Mouse (Mus musculus) testis, postnatal 14 days (tissue): ENCODE results near the gene 1700067K01Rik.
"Not testable (repeated sequence)": the region's sequence is repeated elsewhere in the genome, so short reads cannot be mapped to it uniquely, and the experiment has no call there.

Experiments
- DNase-seq: peaks from one replicate; pipeline ENCODE4 v3.0.0; 2021; ENCODE audit warnings: low spot score

Gene 1700067K01Rik

DNA sequence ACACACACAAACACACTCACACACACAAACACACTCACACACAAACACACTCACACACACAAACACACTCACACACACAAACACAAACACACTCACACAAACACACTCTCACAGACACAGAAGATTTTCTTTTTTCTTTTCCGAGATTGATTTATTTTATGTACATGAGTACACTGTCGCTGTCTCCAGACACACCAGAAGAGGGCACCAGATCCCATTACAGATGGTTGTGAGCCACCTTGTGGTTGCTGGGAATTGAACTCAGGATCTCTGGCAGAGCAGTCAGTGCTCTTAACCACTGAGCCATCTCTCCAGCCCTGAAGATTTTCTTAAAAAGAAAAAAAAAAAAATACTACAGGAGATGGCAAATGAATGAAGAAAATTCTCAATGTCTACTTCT, 18.1 kb upstream of the 1700067K01Rik start:
- not testable (repeated sequence) for DNase-seq

DNA sequence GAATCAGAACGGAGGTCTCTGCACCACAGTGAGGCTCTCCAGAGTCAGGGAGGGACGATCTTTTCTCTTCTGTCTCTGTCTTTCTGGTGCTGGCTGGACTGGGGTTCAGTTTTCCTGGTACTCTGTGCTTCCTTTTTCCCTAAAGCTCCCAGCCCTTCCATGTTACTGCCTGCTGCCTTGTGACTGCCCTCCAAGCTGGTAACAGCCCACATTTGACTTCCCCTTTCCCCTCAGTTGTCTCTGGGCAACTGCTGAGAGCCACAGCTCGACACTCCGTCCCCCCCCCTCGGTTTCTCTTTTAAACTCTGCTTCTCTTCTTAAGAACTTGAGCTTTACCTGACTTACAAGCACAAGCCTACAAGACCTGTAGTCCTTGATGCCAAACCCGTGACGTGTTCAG, 12.1 kb upstream of the 1700067K01Rik start:
- no peak for DNase-seq

DNA sequence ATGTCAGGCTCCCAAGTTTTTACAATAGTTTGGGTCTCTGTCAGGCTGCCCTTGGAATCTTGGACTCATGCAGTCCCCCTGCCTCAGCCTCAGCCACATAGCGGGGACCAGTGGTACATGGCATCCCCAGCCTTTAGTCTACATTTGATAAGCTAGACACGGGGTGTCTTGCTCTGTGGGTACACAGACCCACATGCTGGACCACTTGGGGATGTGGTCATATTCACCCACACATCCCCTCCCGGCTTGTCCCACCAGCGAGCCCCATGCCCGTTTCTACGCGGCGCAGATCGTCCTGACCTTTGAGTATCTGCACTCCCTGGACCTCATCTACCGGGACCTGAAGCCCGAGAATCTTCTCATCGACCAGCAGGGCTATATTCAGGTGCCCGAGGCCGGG, 11.1 kb upstream of the 1700067K01Rik start:
- DNase-seq = no peak

DNA sequence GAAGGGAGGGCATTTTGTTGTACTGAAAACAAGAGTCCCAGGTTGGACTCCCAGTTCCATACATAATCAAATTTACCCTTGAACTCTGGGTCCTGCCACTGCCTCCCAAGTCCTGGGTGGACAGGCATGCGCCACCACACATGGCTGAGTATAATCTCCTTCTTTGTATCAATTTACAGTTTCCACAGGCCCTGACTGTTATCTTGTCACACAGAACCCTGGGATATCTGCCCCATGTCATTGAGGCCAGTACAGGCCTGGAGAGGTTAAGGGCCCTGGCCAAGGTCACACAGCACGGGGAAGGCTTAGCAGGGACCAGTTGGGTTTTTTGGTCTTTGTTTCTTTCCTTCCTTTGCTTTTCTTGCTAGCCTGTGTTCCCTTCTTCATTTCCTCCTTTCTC, 8.8 kb upstream of the 1700067K01Rik start:
- peak; percentile 63 for DNase-seq

DNA sequence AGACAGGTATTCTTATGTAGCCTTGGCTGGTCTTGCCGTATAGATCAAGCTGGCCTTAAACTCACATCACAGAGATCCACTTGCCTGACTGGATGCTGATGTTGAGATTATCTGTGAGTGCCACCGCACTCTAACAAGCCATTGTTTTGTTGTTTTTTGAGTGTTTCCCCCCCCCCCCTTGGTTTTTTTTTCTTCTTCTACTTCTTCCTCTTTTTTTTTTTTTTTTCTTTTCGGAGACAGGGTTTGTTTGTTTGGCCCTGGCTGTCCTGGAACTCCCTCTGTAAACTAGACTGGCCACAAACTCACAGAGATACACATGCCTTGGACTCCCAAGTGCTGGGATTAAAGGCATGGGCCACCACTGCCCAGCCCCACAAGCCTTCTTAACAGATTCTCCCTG, 7.3 kb upstream of the 1700067K01Rik start:
- DNase-seq = no peak

DNA sequence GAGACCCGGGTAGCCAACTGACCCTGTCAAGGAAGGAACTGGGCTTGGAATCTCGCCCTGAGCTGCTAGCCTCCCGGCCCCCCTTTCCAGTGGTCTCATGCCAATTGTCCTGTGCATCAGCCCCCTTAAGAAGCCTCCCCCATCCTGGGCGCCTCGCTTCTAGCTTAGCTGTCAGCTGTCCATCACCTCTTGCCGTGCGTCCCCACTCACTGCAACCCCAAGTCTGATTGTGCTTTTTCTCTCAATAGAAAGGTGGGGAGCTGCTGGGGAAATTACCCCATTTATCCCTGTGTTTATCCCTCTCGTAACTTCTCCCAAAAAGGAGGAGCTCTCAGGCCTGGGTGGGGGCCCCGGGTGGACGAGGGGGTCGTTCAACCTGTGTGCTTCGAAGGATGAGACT, 5.3 kb upstream of the 1700067K01Rik start:
- DNase-seq = no peak

DNA sequence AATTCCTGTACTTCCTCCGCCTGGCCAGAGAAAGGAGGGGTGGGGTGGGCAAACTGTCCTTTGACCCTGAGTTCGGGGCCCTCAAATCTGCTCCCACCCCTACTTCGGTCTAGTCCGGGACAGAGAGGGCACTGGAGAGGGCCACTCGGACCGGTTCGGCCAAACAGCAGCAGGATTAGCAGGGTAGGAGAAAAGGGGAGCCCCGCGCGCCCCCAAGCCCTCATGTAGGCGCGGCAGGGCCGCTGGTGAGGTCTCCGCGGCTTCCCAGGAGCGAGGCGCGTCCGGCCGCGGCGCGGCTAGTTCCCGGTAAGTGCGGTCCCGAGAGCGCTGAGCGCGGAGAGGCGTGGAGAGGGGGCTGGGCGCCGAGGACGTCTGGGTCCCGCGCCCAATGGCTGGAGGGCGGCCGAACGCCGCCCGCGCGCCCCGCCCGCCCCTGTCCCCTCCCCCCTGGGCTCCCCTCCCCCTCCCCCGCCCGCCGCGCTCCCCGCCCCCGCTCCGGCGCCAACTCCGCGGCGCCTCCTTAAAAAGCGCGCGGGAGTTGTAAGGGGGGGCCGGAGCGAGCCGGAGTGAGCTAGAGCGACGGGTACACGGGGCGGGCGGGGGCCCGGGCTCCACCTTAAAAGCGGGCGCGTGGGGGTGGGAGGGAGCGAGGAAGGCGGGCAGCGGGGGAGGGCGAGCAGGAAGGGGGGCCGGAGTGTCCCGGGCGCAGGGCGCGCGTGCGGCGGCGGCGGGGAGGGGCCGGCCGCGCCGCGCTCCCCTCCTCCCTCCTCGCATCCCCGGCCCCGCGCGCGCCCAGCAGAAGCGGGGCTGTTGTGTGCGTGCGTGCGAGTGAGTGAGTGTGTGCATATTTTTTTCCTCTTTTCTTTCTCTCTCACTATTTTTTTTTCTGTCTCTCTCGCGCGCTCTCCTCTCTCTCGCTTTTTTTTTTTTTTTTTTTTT, 4.5 kb upstream of the 1700067K01Rik start:
- DNase-seq = peak; percentile 88

DNA sequence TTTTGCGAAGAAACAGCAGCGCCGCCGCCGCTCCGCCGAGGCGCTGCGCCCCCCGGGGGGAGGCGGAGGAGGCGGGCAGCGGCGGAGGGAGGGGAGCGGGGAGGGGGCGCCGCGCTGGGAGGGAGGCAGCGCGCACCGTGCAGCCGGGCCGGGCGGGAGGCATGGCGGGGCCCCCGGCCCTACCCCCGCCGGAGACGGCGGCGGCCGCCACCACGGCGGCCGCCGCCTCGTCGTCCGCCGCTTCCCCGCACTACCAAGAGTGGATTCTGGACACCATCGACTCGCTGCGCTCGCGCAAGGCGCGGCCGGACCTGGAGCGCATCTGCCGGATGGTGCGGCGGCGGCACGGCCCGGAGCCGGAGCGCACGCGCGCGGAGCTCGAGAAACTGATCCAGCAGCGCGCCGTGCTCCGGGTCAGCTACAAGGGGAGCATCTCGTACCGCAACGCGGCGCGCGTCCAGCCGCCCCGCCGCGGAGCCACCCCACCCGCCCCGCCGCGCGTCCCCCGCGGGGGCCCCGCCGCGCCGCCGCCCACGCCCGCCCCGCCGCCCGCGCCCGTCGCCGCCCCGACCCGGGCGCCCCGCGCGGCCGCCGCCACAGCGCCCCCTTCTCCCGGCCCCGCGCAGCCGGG, 3.7 kb upstream of the 1700067K01Rik start, which contains the start of gene Samd1:
Gene Samd1, plus strand, starts transcription at position 162 of the 631 bp plus-strand sequence.
- peak; percentile 61 for DNase-seq

DNA sequence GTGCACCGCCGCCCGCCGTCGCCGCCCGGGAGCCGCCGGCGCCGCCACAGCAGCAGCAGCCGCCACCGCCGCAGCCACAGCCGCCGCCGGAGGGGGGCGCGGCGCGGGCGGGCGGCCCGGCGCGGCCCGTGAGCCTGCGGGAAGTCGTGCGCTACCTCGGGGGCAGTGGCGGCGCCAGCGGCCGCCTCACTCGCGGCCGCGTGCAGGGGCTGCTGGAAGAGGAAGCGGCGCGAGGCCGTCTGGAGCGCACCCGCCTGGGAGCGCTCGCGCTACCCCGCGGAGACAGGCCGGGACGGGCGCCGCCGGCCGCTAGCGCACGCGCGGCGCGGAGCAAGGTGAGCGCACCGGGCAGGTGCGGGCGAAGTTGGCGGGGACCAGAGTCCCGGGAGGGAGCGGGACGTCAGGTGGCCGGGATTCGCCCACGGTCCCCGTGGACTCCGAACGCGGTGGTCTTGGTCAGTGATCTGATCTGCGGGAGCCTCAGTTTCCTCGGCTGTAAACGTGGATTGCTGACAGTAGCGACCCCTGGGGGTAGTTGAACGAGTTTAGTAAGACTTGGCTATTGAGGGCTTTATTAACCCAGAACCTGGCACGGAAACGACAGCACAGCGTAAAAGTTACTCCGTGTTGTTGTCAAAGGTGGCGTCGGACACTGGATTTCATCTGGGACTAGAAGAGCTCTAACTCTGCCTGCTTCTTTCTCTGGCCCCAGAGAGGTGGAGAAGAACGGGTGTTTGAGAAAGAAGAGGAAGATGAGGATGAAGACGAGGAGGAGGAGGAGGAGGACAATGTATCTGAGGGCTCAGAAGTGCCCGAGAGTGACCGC, 2.9 kb upstream of the 1700067K01Rik start:
- DNase-seq = peak; percentile 63

DNA sequence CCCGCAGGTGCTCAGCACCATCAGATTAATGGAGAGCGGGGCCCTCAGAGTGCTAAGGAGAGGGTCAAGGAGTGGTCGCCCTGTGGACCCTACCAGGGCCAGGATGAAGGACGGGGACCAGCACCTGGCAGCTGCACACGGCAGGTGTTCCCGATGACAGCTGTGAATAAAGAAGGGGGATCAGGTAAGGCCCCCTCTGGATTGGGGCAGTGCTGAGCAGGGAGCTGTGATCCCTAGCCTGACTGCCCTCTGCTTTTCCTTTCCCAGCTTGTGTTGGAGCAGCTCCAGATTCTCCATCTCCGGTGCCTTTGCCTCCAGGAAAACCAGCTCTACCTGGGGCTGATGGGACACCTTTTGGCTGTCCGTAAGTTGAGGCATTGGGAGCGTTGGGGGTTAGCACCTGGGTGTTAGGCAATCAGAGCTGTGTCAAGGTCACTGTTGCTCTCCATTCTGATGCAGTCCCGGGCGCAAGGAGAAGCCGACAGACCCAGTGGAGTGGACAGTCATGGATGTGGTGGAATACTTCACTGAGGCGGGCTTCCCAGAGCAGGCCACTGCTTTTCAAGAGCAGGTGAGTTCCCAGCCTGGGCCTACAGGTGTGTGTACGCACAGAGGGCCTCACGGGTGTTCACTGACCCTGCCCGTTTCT, 2.1 kb upstream of the 1700067K01Rik start:
- DNase-seq = no peak

DNA sequence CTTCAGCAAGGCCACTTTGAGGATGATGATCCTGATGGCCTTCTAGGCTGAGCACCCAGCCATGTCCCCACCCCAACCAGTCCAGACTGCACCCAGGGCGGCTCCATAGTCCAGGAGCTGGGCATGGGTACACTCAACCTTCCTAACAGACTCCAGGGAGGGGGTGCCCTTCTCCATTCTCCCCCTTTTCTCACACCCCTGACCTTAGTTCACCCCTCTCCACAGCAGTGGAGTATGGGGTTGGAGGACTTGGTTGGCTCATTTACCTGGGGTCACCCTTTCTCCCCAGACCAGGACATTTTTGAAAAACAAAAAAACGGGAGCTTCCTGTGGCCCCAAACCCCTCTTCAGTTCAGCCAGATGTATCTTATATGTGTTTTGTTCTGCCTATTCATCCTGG, 1.5 kb upstream of the 1700067K01Rik start:
- no peak for DNase-seq

DNA sequence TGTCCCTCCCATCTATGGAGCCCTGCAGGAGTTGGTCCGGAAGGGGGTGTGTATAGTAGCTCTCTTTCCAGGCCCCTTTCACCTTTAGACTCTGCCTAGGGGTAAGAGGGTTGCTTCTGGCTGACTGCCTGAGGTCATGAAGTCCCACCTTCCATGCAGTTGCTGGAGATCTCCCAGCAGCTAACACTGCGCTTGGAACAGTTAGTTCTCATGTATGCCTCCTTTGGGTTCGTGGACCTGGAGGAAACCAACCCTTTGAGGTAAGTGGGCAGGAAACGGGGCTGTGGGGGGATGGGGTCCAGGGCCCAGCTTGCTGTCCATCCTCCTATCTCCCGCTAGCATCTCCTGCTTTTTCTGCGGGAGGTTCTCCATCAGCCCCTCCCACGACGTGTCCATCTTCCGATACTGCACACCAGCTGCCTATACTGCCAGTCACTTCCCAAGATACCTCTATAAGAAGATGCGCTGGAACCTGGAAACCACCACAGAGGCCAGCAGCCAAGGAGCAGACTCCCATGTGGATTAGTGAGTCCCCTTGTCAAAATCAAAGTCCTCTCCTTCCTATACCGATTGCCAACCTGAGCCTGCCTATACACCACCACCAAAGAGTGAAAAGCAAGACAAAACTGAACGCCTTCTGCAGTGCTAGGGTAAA, 1.8 kb downstream of the 1700067K01Rik start:
- no peak for DNase-seq

DNA sequence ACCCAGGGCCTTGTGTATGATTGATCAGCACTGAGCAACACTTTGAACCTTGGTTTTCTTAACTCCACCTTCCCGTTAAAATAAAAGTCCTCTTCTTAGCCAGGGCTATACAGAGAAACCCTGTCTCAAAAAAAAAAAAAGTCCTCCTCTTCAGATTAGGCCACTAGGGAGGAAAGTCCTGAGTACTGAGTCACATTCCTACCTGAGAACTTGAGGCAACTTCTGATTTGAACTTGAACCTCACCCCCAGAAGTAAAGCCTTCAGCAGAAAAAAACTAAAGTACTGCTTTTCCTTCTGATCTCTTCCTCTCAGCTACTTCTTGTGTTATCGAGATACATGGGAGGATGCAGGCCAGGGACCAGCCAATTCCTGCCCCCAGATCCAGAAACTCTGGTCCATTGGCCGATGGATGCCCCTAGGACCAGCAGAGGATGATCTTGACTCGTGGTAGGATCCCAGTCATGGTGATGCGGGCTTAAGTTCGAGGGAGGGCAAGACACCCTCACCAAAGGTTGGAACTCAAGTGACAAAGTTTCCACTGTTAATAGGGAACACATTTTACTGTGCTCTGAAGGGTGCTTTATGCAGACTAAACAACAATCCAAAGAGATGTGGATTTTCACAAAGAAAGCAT, 2.4 kb downstream of the 1700067K01Rik start:
- DNase-seq = no peak

DNA sequence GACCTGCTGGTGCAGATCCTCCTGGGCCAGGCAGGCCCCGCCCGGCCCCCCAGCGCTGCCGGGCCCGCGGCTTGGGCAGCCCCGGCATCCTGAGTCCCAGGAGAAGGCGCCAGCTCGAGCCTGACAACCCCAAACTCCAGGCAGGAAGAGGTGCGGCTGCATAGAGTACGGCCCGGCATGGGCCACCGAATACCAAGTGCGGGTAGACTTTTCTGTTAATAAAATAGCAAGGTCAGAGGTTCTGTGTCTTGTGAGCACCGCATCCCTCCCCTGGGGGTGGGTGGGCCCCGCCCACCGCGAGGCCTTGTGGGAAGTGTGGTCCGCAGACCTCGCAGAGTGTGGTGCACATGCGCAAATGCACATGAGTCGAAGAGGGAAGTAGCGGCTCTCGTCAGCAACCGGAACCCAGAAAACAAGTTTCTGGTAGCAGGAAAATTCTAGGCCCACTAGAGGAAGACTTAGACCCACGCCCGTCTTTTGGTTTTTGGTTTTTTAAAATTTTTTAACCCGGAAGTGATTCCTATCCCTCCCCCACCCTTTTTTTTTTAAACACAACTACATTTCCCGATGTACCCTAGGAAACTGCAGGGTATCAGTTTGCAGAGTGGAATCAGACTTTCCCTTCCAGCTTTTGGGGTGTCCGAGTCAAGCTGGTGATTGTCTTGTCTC, 3.4 kb downstream of the 1700067K01Rik start:
- DNase-seq = peak; percentile 93

DNA sequence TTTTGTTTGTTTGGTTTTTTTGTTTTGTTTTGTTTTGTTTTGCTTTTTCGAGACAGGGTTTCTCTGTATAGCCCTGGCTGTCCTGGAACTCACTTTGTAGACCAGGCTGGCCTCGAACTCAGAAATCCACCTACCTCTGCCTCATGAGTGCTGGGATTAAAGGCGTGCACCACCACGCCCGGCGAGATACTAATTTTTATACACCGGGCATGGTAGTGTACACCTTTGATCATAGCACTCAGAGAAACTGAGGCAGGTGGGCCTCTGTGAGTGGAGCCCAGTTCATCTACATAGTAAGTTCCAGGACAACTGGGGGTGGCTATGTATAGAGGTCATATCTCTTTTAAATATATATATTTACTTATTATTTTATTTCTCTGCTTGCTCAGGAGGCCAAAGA, 4.2 kb downstream of the 1700067K01Rik start:
- DNase-seq = not testable (repeated sequence)

DNA sequence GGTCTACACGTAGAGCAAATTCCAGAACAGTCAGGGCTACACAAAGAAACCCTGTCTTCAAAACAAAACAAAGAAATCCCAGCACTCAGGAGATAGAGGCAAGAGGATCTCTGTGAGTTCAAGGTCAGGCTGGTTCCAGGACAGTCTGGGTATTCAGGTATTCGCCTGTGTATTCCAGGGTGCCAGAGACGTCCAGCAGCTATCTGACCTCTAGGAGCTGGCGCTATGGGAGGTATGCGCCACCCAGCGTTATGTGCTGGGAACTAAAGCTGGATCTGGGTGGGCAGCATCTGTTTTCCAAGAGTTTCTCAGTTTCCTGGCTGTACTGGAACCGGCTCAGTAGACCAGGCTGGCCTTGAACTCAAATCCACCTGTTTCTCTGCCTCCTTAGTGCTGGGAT, 7.1 kb downstream of the 1700067K01Rik start:
- DNase-seq = no peak

DNA sequence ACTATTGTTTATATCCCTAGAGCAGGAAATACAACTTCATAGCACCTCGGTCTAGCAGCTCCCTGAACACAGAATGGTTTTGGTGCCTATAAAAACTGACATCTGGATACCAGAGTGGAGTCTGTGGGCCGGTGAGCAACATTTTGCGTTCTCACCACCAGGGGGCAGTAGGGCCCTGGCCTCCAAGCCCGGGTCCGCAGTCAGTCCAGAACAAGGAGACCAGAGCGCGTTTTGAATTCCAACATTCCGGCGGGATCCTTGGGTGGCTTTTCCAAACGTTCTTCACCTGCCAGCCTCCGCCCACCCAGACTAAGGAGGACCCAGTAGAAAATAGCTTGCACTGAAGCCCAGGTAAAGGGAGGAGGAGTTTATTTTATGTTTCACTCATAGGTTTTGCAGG, 8.6 kb downstream of the 1700067K01Rik start:
- DNase-seq = peak; percentile 85

DNA sequence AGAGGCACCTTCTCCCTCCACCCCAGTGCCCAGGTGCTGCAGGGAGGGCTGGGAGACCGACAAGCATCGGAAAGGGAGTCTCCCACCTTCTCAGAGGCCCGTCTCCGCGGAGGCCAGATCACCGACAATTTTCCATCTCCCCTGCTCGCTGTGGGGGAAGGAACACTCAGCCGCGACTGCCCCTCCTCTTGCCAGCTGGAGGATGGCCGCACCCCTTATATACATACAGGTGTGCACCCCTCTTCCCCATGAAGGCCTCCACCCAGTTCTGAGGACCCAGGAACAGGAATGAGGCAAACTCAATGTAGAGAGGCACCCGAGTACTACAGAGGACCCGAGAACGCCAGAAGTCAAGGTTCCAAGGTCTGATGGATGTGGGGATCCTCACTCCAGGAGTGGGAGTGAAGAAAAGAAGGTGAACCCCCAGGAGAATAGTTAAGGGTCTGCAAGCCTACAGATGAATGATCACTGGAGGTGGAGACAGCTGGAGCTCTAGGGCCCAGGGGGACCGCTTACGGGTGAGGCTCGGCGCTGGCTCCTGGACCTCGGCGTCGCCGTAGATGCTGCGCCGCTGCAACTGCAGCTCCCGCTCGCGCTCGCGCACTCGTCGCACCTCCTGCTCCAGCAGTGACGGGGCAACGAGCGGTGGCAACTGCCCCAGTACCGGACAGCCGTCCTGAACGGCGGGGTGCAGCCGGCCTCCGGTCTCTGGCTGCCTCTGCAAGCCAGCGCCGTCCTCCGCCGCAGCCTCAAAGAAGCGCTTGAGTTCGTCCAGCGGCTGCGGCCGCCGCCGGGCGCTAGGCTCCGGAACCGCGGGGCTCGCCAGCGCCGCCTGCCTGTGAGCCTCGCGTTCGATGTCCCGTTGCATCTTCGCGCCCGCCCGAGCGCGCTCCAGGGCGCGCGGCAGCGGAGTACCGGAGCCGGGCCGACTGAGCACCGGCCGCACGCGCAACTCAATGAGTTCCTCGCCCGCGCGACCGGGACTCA, 9.6 kb downstream of the 1700067K01Rik start:
- peak; percentile 46 for DNase-seq
